Mouse (Mus musculus) 3T3-L1 (cell line): Measurements from ENCODE around the gene Zfp36l3.
A peak's percentile ranks its signal among the peaks of the same experiment; 100 is the strongest.

Source experiments
- DNase-seq: peaks from one replicate; pipeline ENCODE4 v3.0.0-alpha.2; 2015; ENCODE audit warnings: low read depth, low spot score

Gene Zfp36l3

DNA sequence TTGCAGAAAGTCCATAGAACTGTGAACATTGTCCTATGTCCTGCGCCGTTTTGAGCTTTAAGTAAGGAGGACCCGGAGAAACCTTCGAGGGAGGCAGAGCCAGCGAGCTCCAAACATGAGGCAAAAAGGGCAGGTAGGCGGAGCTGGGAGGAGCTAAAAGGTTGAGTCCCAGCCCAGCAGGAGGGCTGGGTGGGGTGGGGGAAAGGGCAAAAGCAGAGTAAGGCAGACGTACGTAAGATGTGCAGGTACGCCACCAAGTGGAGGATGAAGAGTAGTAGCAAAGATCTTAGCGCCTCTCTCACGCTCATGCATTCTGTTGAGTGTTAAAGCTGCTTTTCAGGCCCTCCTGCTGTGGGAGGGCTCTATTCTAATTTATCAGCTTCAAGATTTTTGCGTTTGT lies at the start of gene Zfp36l3:
Zfp36l3 (minus strand) TSS at position 119 of the 400 bp plus-strand sequence.
- no peak for DNase-seq

- DNase-seq: peak; percentile 43
Observed at GRCm38 (mm10) chrX:53799074-53799473, 22.9 kb upstream of the Zfp36l3 start.

DNA sequence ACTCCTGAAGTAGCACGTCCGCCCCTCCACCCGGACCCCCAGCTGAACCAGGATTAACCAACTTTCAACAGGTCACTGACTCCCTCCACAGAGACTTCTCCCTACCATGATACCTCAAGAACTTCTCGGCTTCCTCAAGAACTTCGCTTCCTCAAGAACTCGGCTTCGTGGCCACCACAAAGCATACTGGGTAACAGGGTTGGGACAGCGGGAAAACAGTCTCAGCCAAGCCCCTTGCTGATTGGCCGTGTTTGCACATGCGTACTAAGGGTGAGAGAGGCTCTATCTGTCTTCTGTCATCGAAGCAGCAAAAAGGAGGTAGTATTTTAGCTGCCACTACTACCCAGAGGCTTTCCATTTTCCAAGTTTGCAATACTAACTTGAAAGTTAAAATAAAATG lies 21.3 kb upstream of the Zfp36l3 start, which contains the start of gene Xlr:
Xlr (minus strand) TSS at position 188 of the 400 bp plus-strand sequence.
- peak; percentile 39 for DNase-seq

DNA sequence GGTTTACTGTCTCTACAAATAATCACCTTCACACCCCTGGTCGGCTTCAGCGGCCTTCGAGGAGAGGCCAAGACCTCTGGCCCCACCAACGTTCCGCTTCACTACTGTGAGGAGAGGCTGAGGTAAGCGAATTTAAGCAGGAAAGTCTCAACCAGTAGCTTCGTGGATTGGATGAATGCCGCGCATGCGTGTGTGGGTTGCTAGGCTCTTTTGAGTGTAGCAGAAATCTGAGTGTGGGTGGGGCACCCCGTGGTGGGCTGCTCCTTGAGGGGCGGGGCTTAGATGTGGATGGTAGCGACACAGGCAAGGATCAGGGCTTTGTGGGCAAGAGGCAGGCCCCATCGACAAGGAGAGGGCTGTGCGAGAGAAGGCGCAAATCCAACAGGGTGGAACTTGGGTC lies 18.5 kb downstream of the Zfp36l3 start, which contains the start of gene 1700013H16Rik:
1700013H16Rik (minus strand) TSS at position 96 of the 400 bp plus-strand sequence.
- no peak for DNase-seq

DNA sequence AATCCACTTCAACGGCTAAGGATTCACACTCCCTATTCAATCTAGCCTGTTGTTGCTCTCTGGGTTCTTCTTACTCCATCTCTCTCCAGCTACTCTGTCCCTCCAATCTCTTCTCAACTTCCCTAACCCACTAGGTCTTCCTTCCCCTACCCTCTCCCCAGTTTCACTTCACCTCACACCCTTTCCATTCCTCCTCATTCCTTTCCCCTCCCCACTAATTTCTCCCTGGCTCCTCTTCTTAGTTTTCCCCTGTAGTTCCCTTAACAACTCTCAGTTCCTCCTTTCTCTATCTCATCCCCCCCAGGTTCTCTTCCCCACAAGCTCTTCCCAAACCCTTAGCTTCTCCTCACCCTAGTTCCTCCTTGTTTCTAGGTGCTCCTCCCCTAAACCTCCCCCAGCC lies 23.3 kb downstream of the Zfp36l3 start:
- DNase-seq: no peak

- DNase-seq: peak; percentile 48
Observed at GRCm38 (mm10) chrX:53728967-53729366, 47.2 kb downstream of the Zfp36l3 start.

- DNase-seq: no peak
Observed at GRCm38 (mm10) chrX:53724596-53724995, 51.6 kb downstream of the Zfp36l3 start, which contains the start of gene 4930502E18Rik. TSS of gene 4930502E18Rik (plus strand) at chrX:53724826.
